Mouse (Mus musculus) kidney, postnatal 0 days (tissue): ENCODE measurements at regions not wholly inside any gene's neighbourhood (a gene's known extent, or its start where the extent isn't known, plus 50 kb on each side); places are given as distances from the start of the nearest gene placed in this dataset.

Source experiments
- ATAC-seq: fragments of 200-750 bp; cut with Nextera tagmentation; replicated peaks from 2 replicates; pipeline ENCODE4 v1.8.0; 2017; ENCODE audit warnings: low read depth, moderate number of reproducible peaks, moderate TSS enrichment, moderate library complexity; ENCODE audit not compliant: low FRiP score
- DNase-seq: peaks from one replicate; pipeline ENCODE4 v3.0.0-alpha.2; 2016; ENCODE audit warnings: low spot score
- H3K27ac ChIP-seq: fragments of 300-500 bp; sonication (generic); 2 replicates; pipeline ENCODE4 v1.5.1; 2014; ENCODE audit warnings: mild to moderate bottlenecking
- H3K27me3 ChIP-seq: fragments of 300-500 bp; sonication (generic); 2 replicates; pipeline ENCODE4 v1.6.1; 2014; ENCODE audit warnings: low read length, mixed read lengths; ENCODE audit not compliant: insufficient read depth
- H3K36me3 ChIP-seq: fragments of 300-500 bp; sonication (generic); 2 replicates; pipeline ENCODE4 v1.6.1; 2014; ENCODE audit warnings: low read length, mixed read lengths; ENCODE audit not compliant: insufficient read depth
- H3K4me1 ChIP-seq: fragments of 300-500 bp; sonication (generic); replicated peaks from 2 replicates; pipeline ENCODE4 v1.6.1; 2014; ENCODE audit warnings: antibody characterized with exemption, low read length, mixed read lengths; ENCODE audit not compliant: insufficient read depth
- H3K4me2 ChIP-seq: fragments of 300-500 bp; sonication (generic); 2 replicates; pipeline ENCODE4 v1.6.1; 2014; ENCODE audit warnings: mild to moderate bottlenecking, low read length, moderate library complexity, mixed read lengths
- H3K4me3 ChIP-seq: fragments of 300-500 bp; sonication (generic); replicated peaks from 2 replicates; pipeline ENCODE4 v1.5.1; 2014; ENCODE audit warnings: low read depth, low read length
- H3K9ac ChIP-seq: fragments of 300-500 bp; sonication (generic); 2 replicates; pipeline ENCODE4 v1.6.1; 2014; ENCODE audit warnings: low read depth, low read length
- H3K9me3 ChIP-seq: fragments of 300-500 bp; sonication (generic); replicated peaks from 2 replicates; pipeline ENCODE4 v1.6.1; 2016; ENCODE audit warnings: low read length, inconsistent platforms, mixed read lengths
- CTCF ChIP-seq: IDR thresholded peaks from 2 replicates; pipeline ENCODE4 v1.5.1; 2016; ENCODE audit warnings: antibody characterized with exemption, low read depth, mild to moderate bottlenecking, moderate library complexity
- WGBS: fragments of 180-500 bp; shearing (Covaris S2); extraction: QIAGEN DNeasy Blood & Tissue Kit; methylation state at CpG from one replicate; pipeline ENCODE4 v1.1.7; 2014; 5-methylcytosine and 5-hydroxymethylcytosine counted together

- no peak for TF ChIP-seq CTCF
- Histone ChIP-seq H3K9me3 (no peaks in the 10 kb centered on the region), H3K27ac (no peak overlapping the region), H3K36me3 (no peaks in the 10 kb centered on the region), H3K27me3 (no peaks in the 10 kb centered on the region), H3K4me2 (no peak overlapping the region), H3K9ac (no peak overlapping the region), H3K4me1 (no peaks in the 10 kb centered on the region), H3K4me3 (no peak overlapping the region)
- no peak for ATAC-seq
- 80% methylated on average over 4 of the region's 4 CpGs for WGBS
- no peak for DNase-seq
These were observed 54.6 kb upstream of the Abcd3 start for GRCm38 (mm10) chr3:121869694-121870093.

DNA sequence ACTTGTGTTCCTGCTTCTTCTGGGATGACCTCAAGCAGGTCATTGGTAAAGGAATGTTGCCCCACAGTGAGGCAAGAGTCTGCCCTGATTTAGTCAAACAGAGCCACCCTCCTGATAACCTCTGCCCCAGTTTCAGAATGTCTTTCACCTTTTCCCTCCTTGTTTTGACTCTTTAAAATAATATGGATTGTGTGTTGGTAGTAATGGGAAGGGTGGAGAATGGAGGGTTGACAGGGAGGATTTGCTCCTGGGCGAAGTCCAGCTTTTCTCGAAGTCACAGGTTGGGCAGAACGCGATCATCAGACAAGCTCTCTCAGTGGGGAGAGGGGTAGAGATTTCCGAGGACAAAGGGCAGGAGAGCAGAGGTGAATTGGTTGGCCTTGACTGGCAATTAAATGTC lies 52.2 kb upstream of the Abcd3 start:
- Histone ChIP-seq H3K27me3 (no peaks in the 10 kb centered on the region), H3K9ac (no peak overlapping the region), H3K36me3 (no peaks in the 10 kb centered on the region), H3K27ac (no peak overlapping the region), H3K4me3 (no peak overlapping the region), H3K4me1 (no peaks in the 10 kb centered on the region), H3K4me2 (no peak overlapping the region), H3K9me3 (no peaks in the 10 kb centered on the region)
- 47% methylated on average over 5 of the region's 5 CpGs for WGBS
- no peak for DNase-seq
- ATAC-seq = 0 out of 2 replicates have a peak, but pooled peaks have one; percentile 40
- TF ChIP-seq CTCF = no peak

DNA sequence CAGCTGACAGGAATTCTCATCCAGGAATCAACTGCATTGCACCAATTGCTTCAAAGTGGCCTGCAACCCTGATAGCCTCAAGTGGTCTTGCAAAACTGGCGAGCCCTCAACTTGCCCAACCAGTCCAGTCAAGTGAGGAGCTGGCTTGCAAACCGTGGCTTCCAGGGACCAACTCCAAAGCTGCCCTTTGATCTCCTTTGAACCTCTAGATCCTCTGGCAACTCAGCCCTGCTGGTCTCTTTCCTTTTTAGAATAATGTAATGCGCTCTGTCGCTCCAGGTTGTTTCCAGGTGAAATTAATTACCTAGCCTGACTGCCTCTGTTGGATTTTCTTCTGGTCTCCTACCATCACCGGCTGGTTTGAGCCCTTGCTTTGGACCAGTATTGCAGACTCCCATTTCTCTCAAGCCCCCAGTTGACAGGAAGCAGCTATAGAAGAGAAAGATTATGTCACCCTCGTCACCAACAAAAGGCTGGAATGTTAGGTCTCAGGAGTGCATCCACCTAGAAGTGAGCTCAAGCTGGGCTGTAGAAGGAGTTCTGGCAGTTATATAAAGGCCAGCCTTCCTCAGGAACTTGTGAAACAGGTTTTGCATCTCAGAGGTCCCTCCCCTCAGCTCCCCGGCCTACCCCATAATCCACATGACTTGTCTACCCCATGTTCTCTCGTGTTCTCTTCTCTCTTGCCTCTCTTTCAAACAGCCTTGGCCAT lies 49.8 kb upstream of the Abcd3 start:
- DNase-seq (no peak), ATAC-seq (0 out of 2 replicates have a peak, but pooled peaks have one; percentile 52)
- no peak for TF ChIP-seq CTCF
- H3K9me3 ChIP-seq = no peaks in the 10 kb centered on the region
- H3K9ac ChIP-seq = no peak overlapping the region
- H3K36me3 ChIP-seq = no peaks in the 10 kb centered on the region
- H3K4me1 ChIP-seq = no peaks in the 10 kb centered on the region
- H3K4me3 ChIP-seq = no peak overlapping the region
- H3K27ac ChIP-seq = peak overlapping the region; percentile 54
- no peak overlapping the region for H3K4me2 ChIP-seq
- H3K27me3 ChIP-seq = no peaks in the 10 kb centered on the region
- WGBS = 39% methylated on average over 8 of the region's 8 CpGs
